Mouse (Mus musculus) CH12.LX (cell line): ENCODE results near the gene Stag2. TPM values are rescaled to one million over a fixed set of nuclear protein-coding genes. Genes with fewer than 3 reads are reported as not detected.

ENCODE experiments used
- DNase-seq: peaks from one replicate; pipeline ENCODE4 v3.0.0-alpha.2; 2013; ENCODE audit errors: extremely low read depth
- H3K27ac ChIP-seq: 2 replicates; pipeline ENCODE4 v1.5.1; 2012; ENCODE audit warnings: low read depth, mild to moderate bottlenecking, control low read depth, moderate library complexity; ENCODE audit not compliant: insufficient read depth
- H3K27me3 ChIP-seq: replicated peaks from 2 replicates; pipeline ENCODE3; 2012; ENCODE audit warnings: inconsistent platforms
- H3K36me3 ChIP-seq, 2 experiments: replicated peaks in 1 of 2; 2 replicates each; pipeline versions ENCODE3 to v1.6.1; 2012; ENCODE audit warnings: inconsistent platforms in 1 of 2, low read length in 1 of 2, mild to moderate bottlenecking in 1 of 2, mixed read lengths in 1 of 2, moderate library complexity in 1 of 2; ENCODE audit not compliant: control insufficient read depth in 1 of 2, insufficient read depth in 1 of 2
- H3K4me1 ChIP-seq, 2 experiments: 2 replicates each; pipeline ENCODE4 v1.6.1; 2012; ENCODE audit warnings: inconsistent platforms in 1 of 2, moderate library complexity in 1 of 2; ENCODE audit not compliant: insufficient read depth in 2 of 2, control insufficient read depth in 1 of 2
- H3K4me2 ChIP-seq: 2 replicates; pipeline ENCODE4 v1.6.1; 2012; ENCODE audit warnings: low read depth, mild to moderate bottlenecking, control low read depth; ENCODE audit not compliant: poor library complexity, insufficient read depth, severe bottlenecking
- H3K4me3 ChIP-seq, 3 experiments: fragments of 150-350 bp in 1 of 3; sonication (generic) in 1 of 3; replicated peaks in 1 of 3; 2 replicates each; pipeline versions ENCODE3 to v1.5.1; 2011 to 2012; ENCODE audit warnings: low read depth in 2 of 3, low read length in 2 of 3, mild to moderate bottlenecking in 2 of 3, moderate library complexity in 2 of 3, control low read depth in 1 of 3, improper control_type of control experiment in 1 of 3, inconsistent platforms in 1 of 3, mixed read lengths in 1 of 3; ENCODE audit not compliant: poor library complexity in 1 of 3
- H3K79me2 ChIP-seq: replicated peaks from 2 replicates; pipeline ENCODE4 v1.6.1; 2012; ENCODE audit warnings: mild to moderate bottlenecking, moderate library complexity; ENCODE audit not compliant: control insufficient read depth, poor library complexity, insufficient read depth, severe bottlenecking; ENCODE audit errors: extremely low read depth
- H3K9ac ChIP-seq: 2 replicates; pipeline ENCODE4 v1.6.1; 2012; ENCODE audit warnings: low read depth, mild to moderate bottlenecking, control low read depth, moderate library complexity; ENCODE audit not compliant: insufficient read depth
- H3K9me3 ChIP-seq: replicated peaks from 2 replicates; pipeline ENCODE3; 2012; ENCODE audit warnings: low read length, inconsistent platforms, mixed read lengths
- BHLHE40 ChIP-seq: IDR thresholded peaks from 2 replicates; pipeline ENCODE4 v1.6.1; 2011; ENCODE audit warnings: mild to moderate bottlenecking, low read depth, low read length, improper control_type of control experiment
- CTCF ChIP-seq, 2 experiments: IDR thresholded peaks in 1 of 2; conservative IDR thresholded peaks in 1 of 2; 2 replicates each; pipeline ENCODE4 v1.5.1; 2011 to 2012; ENCODE audit warnings: low read depth in 2 of 2, low read length in 2 of 2, improper control_type of control experiment in 1 of 2, inconsistent platforms in 1 of 2, mild to moderate bottlenecking in 1 of 2, moderate library complexity in 1 of 2
- E2F4 ChIP-seq: IDR thresholded peaks from 2 replicates; pipeline ENCODE4 v1.6.1; 2011; ENCODE audit warnings: low read depth, low read length, improper control_type of control experiment; ENCODE audit not compliant: insufficient replicate concordance
- ELF1 ChIP-seq: IDR thresholded peaks from 2 replicates; pipeline ENCODE4 v1.6.1; 2014; ENCODE audit warnings: low read depth, mild to moderate bottlenecking, inconsistent platforms, low read length, improper control_type of control experiment
- EP300 ChIP-seq: IDR thresholded peaks from 2 replicates; pipeline ENCODE4 v1.6.1; 2011; ENCODE audit warnings: low read length, improper control_type of control experiment
- ETS1 ChIP-seq: conservative IDR thresholded peaks from 2 replicates; pipeline ENCODE4 v1.6.1; 2012; ENCODE audit warnings: low read depth, mild to moderate bottlenecking, inconsistent platforms, low read length, improper control_type of control experiment, moderate library complexity
- HCFC1 ChIP-seq: IDR thresholded peaks from 2 replicates; pipeline ENCODE4 v1.6.1; 2012; ENCODE audit warnings: low read depth, mild to moderate bottlenecking, inconsistent platforms, low read length, improper control_type of control experiment
- IRF4 ChIP-seq: IDR thresholded peaks from 2 replicates; pipeline ENCODE4 v1.6.1; 2014; ENCODE audit warnings: low read depth, mild to moderate bottlenecking, inconsistent platforms, low read length, improper control_type of control experiment
- JUN ChIP-seq: IDR thresholded peaks from 2 replicates; pipeline ENCODE4 v1.6.1; 2011; ENCODE audit warnings: low read depth, mild to moderate bottlenecking, low read length, improper control_type of control experiment, moderate library complexity; ENCODE audit not compliant: insufficient read depth
- KAT2A ChIP-seq: IDR thresholded peaks from 2 replicates; pipeline ENCODE4 v1.6.1; 2012; ENCODE audit warnings: low read length, improper control_type of control experiment, inconsistent platforms; ENCODE audit not compliant: insufficient replicate concordance
- MAFK ChIP-seq: IDR thresholded peaks from 2 replicates; pipeline ENCODE4 v1.6.1; 2011; ENCODE audit warnings: low read length, improper control_type of control experiment; ENCODE audit not compliant: insufficient replicate concordance
- MAX ChIP-seq: IDR thresholded peaks from 2 replicates; pipeline ENCODE4 v1.6.1; 2011; ENCODE audit warnings: low read length, improper control_type of control experiment
- MAZ ChIP-seq: IDR thresholded peaks from 2 replicates; pipeline ENCODE4 v1.6.1; 2012; ENCODE audit warnings: low read depth, mild to moderate bottlenecking, inconsistent platforms, low read length, improper control_type of control experiment, moderate library complexity
- MXI1 ChIP-seq: IDR thresholded peaks from 2 replicates; pipeline ENCODE4 v1.6.1; 2011; ENCODE audit warnings: mild to moderate bottlenecking, low read depth, low read length, improper control_type of control experiment
- MYC ChIP-seq: IDR thresholded peaks from 2 replicates; pipeline ENCODE4 v1.6.1; 2011; ENCODE audit warnings: low read depth, mild to moderate bottlenecking, improper control_type of control experiment, low read length
- NELFE ChIP-seq: IDR thresholded peaks from 2 replicates; pipeline ENCODE4 v1.6.1; 2011; ENCODE audit warnings: low read depth, low read length, improper control_type of control experiment
- PAX5 ChIP-seq: IDR thresholded peaks from 2 replicates; pipeline ENCODE4 v1.6.1; 2012; ENCODE audit warnings: low read length, inconsistent platforms, mixed read lengths
- POLR2A ChIP-seq: IDR thresholded peaks from 2 replicates; pipeline ENCODE4 v1.6.1; 2011; ENCODE audit warnings: low read depth, mild to moderate bottlenecking, improper control_type of control experiment, low read length
- POLR2AphosphoS2 ChIP-seq: IDR thresholded peaks from 2 replicates; pipeline ENCODE4 v1.6.1; 2011; ENCODE audit warnings: low read depth, low read length, improper control_type of control experiment
- RAD21 ChIP-seq: IDR thresholded peaks from 2 replicates; pipeline ENCODE4 v1.6.1; 2011; ENCODE audit warnings: low read depth, mild to moderate bottlenecking, low read length, improper control_type of control experiment, moderate library complexity
- TCF12 ChIP-seq: IDR thresholded peaks from 2 replicates; pipeline ENCODE4 v1.6.1; 2014; ENCODE audit warnings: low read depth, mild to moderate bottlenecking, inconsistent platforms, low read length, improper control_type of control experiment
- UBTF ChIP-seq: IDR thresholded peaks from 2 replicates; pipeline ENCODE4 v1.6.1; 2012; ENCODE audit warnings: low read depth, mild to moderate bottlenecking, inconsistent platforms, low read length, improper control_type of control experiment, moderate library complexity
- USF1 ChIP-seq: IDR thresholded peaks from 2 replicates; pipeline ENCODE4 v1.6.1; 2014; ENCODE audit warnings: low read depth, mild to moderate bottlenecking, inconsistent platforms, low read length, improper control_type of control experiment
- USF2 ChIP-seq: conservative IDR thresholded peaks from 2 replicates; pipeline ENCODE4 v1.6.1; 2011; ENCODE audit warnings: low read depth, low read length, improper control_type of control experiment
- ZC3H11A ChIP-seq: IDR thresholded peaks from 2 replicates; pipeline ENCODE4 v1.6.1; 2012; ENCODE audit warnings: low read depth, mild to moderate bottlenecking, inconsistent platforms, low read length, improper control_type of control experiment
- ZKSCAN1 ChIP-seq: IDR thresholded peaks from 2 replicates; pipeline ENCODE4 v1.6.1; 2012; ENCODE audit warnings: low read depth, inconsistent platforms, low read length, improper control_type of control experiment, borderline replicate concordance
- ZMIZ1 ChIP-seq: IDR thresholded peaks from 2 replicates; pipeline ENCODE4 v1.6.1; 2012; ENCODE audit warnings: low read depth, mild to moderate bottlenecking, inconsistent platforms, low read length, improper control_type of control experiment
- ZNF384 ChIP-seq: IDR thresholded peaks from 2 replicates; pipeline ENCODE4 v1.6.1; 2012; ENCODE audit warnings: low read depth, low read length, improper control_type of control experiment, inconsistent platforms
- dilution Hi-C: fragments of 300-500 bp; cut with MboI; formaldehyde crosslinking; loops from 2 replicates; pipeline ENCODE4 v1.14.3; 2020; ENCODE audit warnings: low sequenced_read_pairs; ENCODE audit not compliant: extremely low pct_unique_long_range_greater_than_20kb, extremely low pct_ligation_motif_present
- in situ Hi-C: fragments of 300-500 bp; cut with MboI; formaldehyde crosslinking; loops from 3 replicates; pipeline ENCODE4 v1.14.3; 2019; ENCODE audit warnings: low sequenced_read_pairs, low pct_ligation_motif_present, low pct_unique_long_range_greater_than_20kb, mixed read lengths
- polyA plus RNA-seq: library from polyadenylated mRNA; unstranded; fragments of >175 nt; gene quantifications from 2 replicates; pipeline ENCODE4 v1.2.1, GENCODE M21; 2012; ENCODE audit warnings: low read depth; ENCODE audit not compliant: insufficient read length
- total RNA-seq, 2 experiments: library from RNA; depleted of rRNA; stranded (reverse); fragments of 300-350 nt in 1 of 2; fragments of >200 nt in 1 of 2; gene quantifications; 2 replicates each; pipeline ENCODE4 v1.2.3; 2012 to 2014

Stag2 gene
- total and polyA plus RNA-seq, 3 experiments: 43.5 to 138 (median 48.9) TPM

GRCm38 (mm10) chrX:42107137-42107536 is 42.0 kb upstream of the Stag2 start:
- Histone ChIP-seq H3K9me3 (peaks cover 5% of the 10 kb centered on the region), H3K4me2 (no peak overlapping the region), H3K4me1 (no peaks in the 10 kb centered on the region)
- TF ChIP-seq POLR2AphosphoS2 (no peak), JUN (no peak), MAX (no peak), NELFE (no peak)
- TF ChIP-seq, all 38 proteins: peak for 0
- Histone ChIP-seq H3K79me2 (no peaks in the 10 kb centered on the region), H3K27me3 (no peaks in the 10 kb centered on the region), H3K36me3 (peaks cover 16 to 35% of the 10 kb centered on the region in 2 experiments), H3K4me3 (no peak overlapping the region), H3K27ac (no peak overlapping the region), H3K9ac (no peak overlapping the region)
- no peak for DNase-seq
- dilution Hi-C loops: no loop called here
- in situ Hi-C loops: no loop called here

- dilution Hi-C loops: no loop called here
- no peak overlapping the region for H3K9ac ChIP-seq
Measured at GRCm38 (mm10) chrX:42110585-42110984, 38.5 kb upstream of the Stag2 start.

GRCm38 (mm10) chrX:42119442-42120048 is 29.6 kb upstream of the Stag2 start:
- no peak for TF ChIP-seq ZNF384
- no peak for TF ChIP-seq USF2
- no peak for TF ChIP-seq CTCF (conservative IDR thresholded peaks at IDR 0.05 in 1 of 2, IDR thresholded peaks at IDR 0.05 in 1 of 2; ENCODE audit: low read depth in 2 of 2, low read length in 2 of 2)
- TF ChIP-seq POLR2AphosphoS2: no peak
- TF ChIP-seq ZMIZ1: no peak
- TF ChIP-seq ZC3H11A: no peak
- TF ChIP-seq UBTF: no peak
- TF ChIP-seq TCF12: no peak
- no peak for TF ChIP-seq NELFE
- no peak for TF ChIP-seq BHLHE40
- no peak for TF ChIP-seq EP300
- no peak for TF ChIP-seq KAT2A
- no peak for TF ChIP-seq ETS1
- TF ChIP-seq E2F4: no peak
- TF ChIP-seq USF1: no peak
- TF ChIP-seq ZKSCAN1: no peak
- no peaks in the 10 kb centered on the region for H3K27me3 ChIP-seq
- dilution Hi-C loops: no loop called here
- H3K79me2 ChIP-seq: no peaks in the 10 kb centered on the region
- no peak overlapping the region for H3K27ac ChIP-seq
- no peak for DNase-seq
- H3K36me3 ChIP-seq: no peaks in the 10 kb centered on the region
- no peak overlapping the region for H3K4me2 ChIP-seq
- 0 out of 4 replicates have a peak, but pooled peaks cover 0 to 2% of the 10 kb centered on the region in 2 experiments for H3K4me1 ChIP-seq
- no peak overlapping the region for H3K9ac ChIP-seq
- no peak overlapping the region for H3K4me3 ChIP-seq
- H3K9me3 ChIP-seq: no peaks in the 10 kb centered on the region
- in situ Hi-C loops: no loop called here

More at GRCm38 (mm10) chrX:42110585-42110984, 38.5 kb upstream of the Stag2 start:
- in situ Hi-C loops: no loop called here
- H3K4me3 ChIP-seq: no peak overlapping the region
- peaks cover 5% of the 10 kb centered on the region for H3K9me3 ChIP-seq
- no peaks in the 10 kb centered on the region for H3K27me3 ChIP-seq
- no peak for DNase-seq
- no peaks in the 10 kb centered on the region for H3K4me1 ChIP-seq
- H3K27ac ChIP-seq: no peak overlapping the region
- TF ChIP-seq RAD21: no peak
- no peak for TF ChIP-seq MXI1
- TF ChIP-seq KAT2A: no peak
- no peak for TF ChIP-seq ZNF384
- no peak for TF ChIP-seq PAX5
- TF ChIP-seq ZKSCAN1: no peak
- no peak for TF ChIP-seq USF1
- TF ChIP-seq TCF12: no peak
- no peak for TF ChIP-seq HCFC1
- no peak for TF ChIP-seq MAX
- no peak for TF ChIP-seq POLR2A
- TF ChIP-seq E2F4: no peak
- TF ChIP-seq ELF1: no peak
- TF ChIP-seq UBTF: no peak
- TF ChIP-seq IRF4: no peak
- TF ChIP-seq ZMIZ1: no peak
- no peak for TF ChIP-seq ZC3H11A
- no peak for TF ChIP-seq MYC
- no peak for TF ChIP-seq MAZ
- no peak for TF ChIP-seq MAFK
- TF ChIP-seq, all 38 proteins: peak for 0
- no peak overlapping the region for H3K4me2 ChIP-seq
- H3K79me2 ChIP-seq: no peaks in the 10 kb centered on the region
- peaks cover 6 to 12% of the 10 kb centered on the region in 2 experiments for H3K36me3 ChIP-seq
